Mouse (Mus musculus): ENCODE results near the gene Gzmf. TPM values are rescaled to one million over a fixed set of nuclear protein-coding genes. Genes with fewer than 3 reads are reported as not detected.
"Not testable (repeated sequence)": the region's sequence is repeated elsewhere in the genome, so short reads cannot be mapped to it uniquely, and the experiment has no call there.

Gzmf gene
- polyA plus RNA-seq, 1 experiment from 2014 or later = not detected

DNA sequence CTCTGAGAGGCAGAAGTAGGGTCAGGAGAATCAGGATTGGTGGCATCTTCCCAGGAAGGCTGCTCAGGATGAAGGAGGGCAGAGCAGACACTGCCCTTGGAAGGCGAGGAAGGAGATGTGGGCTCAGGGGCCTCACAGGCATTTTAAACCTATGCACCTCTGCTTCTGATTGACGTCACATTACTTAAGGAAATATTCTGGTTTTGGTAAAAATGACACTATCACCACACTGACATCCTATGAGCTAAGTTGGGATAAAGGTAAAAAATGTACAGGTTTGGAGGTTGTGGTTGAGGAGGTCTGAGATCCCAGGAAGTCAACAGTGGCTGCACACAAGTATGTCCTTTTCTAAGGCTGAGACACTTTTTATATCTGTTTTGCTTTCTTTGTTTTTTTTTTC is 51.7 kb downstream of the Gzmf start, which contains the start of gene Gzmg:
TSS of gene Gzmg (minus strand) at position 101 of the 400 bp plus-strand sequence.
- not testable (repeated sequence) for H3K27ac ChIP-seq; H3K4me1 ChIP-seq; H3K9me3 ChIP-seq (replicated peaks); H3K27me3 ChIP-seq (ENCODE audit: low read depth, poor library complexity, severe bottlenecking); DNase-seq (ENCODE audit: low spot score); H3K36me3 ChIP-seq; H3K4me3 ChIP-seq
- 90% methylated on average over 2 of the region's 2 CpGs for WGBS

DNA sequence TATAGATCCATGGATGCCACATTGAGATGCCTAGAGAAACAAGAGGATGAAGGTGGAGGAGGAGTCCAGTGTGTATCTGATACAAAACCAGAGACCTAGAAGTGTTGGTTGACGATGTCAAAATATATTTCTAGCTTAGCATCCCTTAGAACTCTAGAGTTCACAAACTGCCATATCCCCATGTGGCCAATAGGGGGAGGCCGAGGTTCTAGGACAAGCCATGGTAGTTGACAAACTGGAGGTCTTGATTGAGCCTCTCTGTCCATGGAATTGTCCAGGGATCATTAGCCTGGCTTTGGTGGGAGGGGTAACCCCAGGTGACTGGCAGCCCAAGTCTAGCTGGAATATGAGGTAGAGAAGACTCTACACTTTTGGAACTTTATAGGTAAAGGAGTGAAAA is 55.9 kb downstream of the Gzmf start:
- DNase-seq (ENCODE audit: low spot score) = no peak
- 71% methylated on average over 2 of the region's 2 CpGs for whole genome bisulfite sequencing
- H3K4me3 ChIP-seq = no peak overlapping the region
- H3K27ac ChIP-seq = no peak overlapping the region
- H3K9me3 ChIP-seq (replicated peaks) = no peaks in the 10 kb centered on the region
- H3K4me1 ChIP-seq = no peaks in the 10 kb centered on the region
- no peaks in the 10 kb centered on the region for H3K36me3 ChIP-seq
- no peaks in the 10 kb centered on the region for H3K27me3 ChIP-seq (ENCODE audit: low read depth, poor library complexity, severe bottlenecking)

Other genes with a start within 250 kb of the Gzmf start
- gene Mcpt1, start 193.4 kb downstream of the Gzmf start, polyA plus RNA-seq (2016; fragmentation: Nextera tagmentation; extraction: Ambion mirVana) = not detected in 2 replicates
- gene Mcpt9, start 180.9 kb downstream of the Gzmf start, polyA plus RNA-seq (2016; fragmentation: Nextera tagmentation; extraction: Ambion mirVana) = not detected in 2 replicates
- gene Mcpt2, start 169.4 kb downstream of the Gzmf start, polyA plus RNA-seq (2016; fragmentation: Nextera tagmentation; extraction: Ambion mirVana) = not detected in 2 replicates
- gene Mcpt4, start 149.1 kb downstream of the Gzmf start, polyA plus RNA-seq (2016; fragmentation: Nextera tagmentation; extraction: Ambion mirVana) = not detected in 2 replicates
- gene Mcpt8, start 126.1 kb downstream of the Gzmf start, polyA plus RNA-seq (2016; fragmentation: Nextera tagmentation; extraction: Ambion mirVana) = not detected in 2 replicates
- not detected in 2 replicates for gene Ctsg, start 108.8 kb downstream of the Gzmf start, polyA plus RNA-seq (2016; fragmentation: Nextera tagmentation; extraction: Ambion mirVana)
- gene Gzme, start 90.8 kb downstream of the Gzmf start, polyA plus RNA-seq (2016; fragmentation: Nextera tagmentation; extraction: Ambion mirVana) = not detected in 2 replicates
- not detected in 2 replicates for gene Gzmd, start 78.8 kb downstream of the Gzmf start, polyA plus RNA-seq (2016; fragmentation: Nextera tagmentation; extraction: Ambion mirVana)
- gene Gzmg, start 51.8 kb downstream of the Gzmf start, polyA plus RNA-seq (2016; fragmentation: Nextera tagmentation; extraction: Ambion mirVana) = not detected in 2 replicates
- not detected in 2 replicates for gene Gzmn, start 36.8 kb downstream of the Gzmf start, polyA plus RNA-seq (2016; fragmentation: Nextera tagmentation; extraction: Ambion mirVana)
- gene Gzmc, start 23.2 kb upstream of the Gzmf start, polyA plus RNA-seq (2016; fragmentation: Nextera tagmentation; extraction: Ambion mirVana) = 0.23 and 0.28 TPM in 2 replicates
- not detected in 2 replicates for gene Gzmb, start 50.8 kb upstream of the Gzmf start, polyA plus RNA-seq (2016; fragmentation: Nextera tagmentation; extraction: Ambion mirVana)
- not detected in 2 replicates for gene Atp12a, start 153.7 kb upstream of the Gzmf start, polyA plus RNA-seq (2016; fragmentation: Nextera tagmentation; extraction: Ambion mirVana)
- gene Rnf17, start 191.2 kb upstream of the Gzmf start, polyA plus RNA-seq (2016; fragmentation: Nextera tagmentation; extraction: Ambion mirVana) = 2.1 and 2.6 TPM in 2 replicates

All from limb, embryonic 10.5 days (tissue).